Mouse (Mus musculus) ES-E14 (cell line): ENCODE measurements around the gene Ddx21. TPM values are rescaled to one million over a fixed set of nuclear protein-coding genes. Genes with fewer than 3 reads are reported as not detected.

ENCODE experiments used
- DNase-seq: peaks from one replicate; pipeline ENCODE4 v3.0.0-alpha.2; 2013; ENCODE audit warnings: low read depth, low spot score
- H3K27ac ChIP-seq: 2 replicates; pipeline ENCODE4 v1.5.1; 2012; ENCODE audit warnings: low read depth, mild to moderate bottlenecking, low read length, moderate library complexity, mixed read lengths; ENCODE audit not compliant: poor library complexity, insufficient read depth, severe bottlenecking
- H3K36me3 ChIP-seq: 2 replicates; pipeline ENCODE4 v1.6.1; 2012; ENCODE audit warnings: mild to moderate bottlenecking, low read length, moderate library complexity, mixed read lengths; ENCODE audit not compliant: control insufficient read depth, poor library complexity, insufficient read depth, severe bottlenecking
- H3K4me1 ChIP-seq, 2 experiments: fragments of 150-350 bp in 1 of 2; sonication (generic) in 1 of 2; 2 replicates each; pipeline ENCODE4 v1.6.1; 2012; ENCODE audit warnings: low read length in 2 of 2, mild to moderate bottlenecking in 1 of 2, mixed read lengths in 1 of 2; ENCODE audit not compliant: control insufficient read depth in 2 of 2, insufficient read depth in 2 of 2, poor library complexity in 1 of 2
- H3K4me3 ChIP-seq, 2 experiments: fragments of 150-350 bp in 1 of 2; sonication (generic) in 1 of 2; 2 replicates each; pipeline ENCODE4 v1.5.1; 2012; ENCODE audit warnings: low read length in 2 of 2, low read depth in 1 of 2, mild to moderate bottlenecking in 1 of 2, mixed read lengths in 1 of 2; ENCODE audit not compliant: insufficient read depth in 1 of 2, poor library complexity in 1 of 2, severe bottlenecking in 1 of 2
- H3K9ac ChIP-seq: 2 replicates; pipeline ENCODE4 v1.6.1; 2012; ENCODE audit warnings: low read depth, mild to moderate bottlenecking, low read length, mixed read lengths; ENCODE audit not compliant: poor library complexity, insufficient read depth, severe bottlenecking
- H3K9me3 ChIP-seq: fragments of 150-350 bp; sonication (generic); 2 replicates; pipeline ENCODE4 v1.6.1; 2012; ENCODE audit warnings: low read depth, mild to moderate bottlenecking, low read length; ENCODE audit not compliant: control insufficient read depth, insufficient read depth
- CHD2 ChIP-seq: IDR thresholded peaks from 2 replicates; pipeline ENCODE4 v1.6.1; 2014; ENCODE audit warnings: mild to moderate bottlenecking, low read depth, low read length, inconsistent platforms
- HCFC1 ChIP-seq: IDR thresholded peaks from 2 replicates; pipeline ENCODE4 v1.6.1; 2012; ENCODE audit warnings: low read length, inconsistent platforms, borderline replicate concordance; ENCODE audit not compliant: insufficient read depth
- MAFK ChIP-seq: IDR thresholded peaks from 2 replicates; pipeline ENCODE4 v1.6.1; 2014; ENCODE audit warnings: mild to moderate bottlenecking, low read depth, low read length, inconsistent platforms; ENCODE audit not compliant: insufficient read depth
- ZC3H11A ChIP-seq: IDR thresholded peaks from 2 replicates; pipeline ENCODE4 v1.6.1; 2012; ENCODE audit warnings: low read depth, mild to moderate bottlenecking, inconsistent platforms, low read length, borderline replicate concordance
- ZNF384 ChIP-seq: IDR thresholded peaks from 2 replicates; pipeline ENCODE4 v1.6.1; 2012; ENCODE audit warnings: low read depth, low read length, inconsistent platforms
- in situ Hi-C, 2 experiments: fragments of 600-800 bp; cut with MboI; formaldehyde crosslinking; loops; one replicate each; pipeline ENCODE4 v1.15.1; 2025; ENCODE audit warnings: low sequenced_read_pairs in 2 of 2, inconsistent platforms in 1 of 2; ENCODE audit not compliant: unreplicated experiment in 2 of 2
- total RNA-seq: library from RNA; depleted of rRNA; stranded (reverse); fragments of 300-350 nt; gene quantifications from 2 replicates; pipeline ENCODE4 v1.2.3, GENCODE M21; 2012

Ddx21 gene
- total RNA-seq, 1 experiment, result 185 TPM

DNA sequence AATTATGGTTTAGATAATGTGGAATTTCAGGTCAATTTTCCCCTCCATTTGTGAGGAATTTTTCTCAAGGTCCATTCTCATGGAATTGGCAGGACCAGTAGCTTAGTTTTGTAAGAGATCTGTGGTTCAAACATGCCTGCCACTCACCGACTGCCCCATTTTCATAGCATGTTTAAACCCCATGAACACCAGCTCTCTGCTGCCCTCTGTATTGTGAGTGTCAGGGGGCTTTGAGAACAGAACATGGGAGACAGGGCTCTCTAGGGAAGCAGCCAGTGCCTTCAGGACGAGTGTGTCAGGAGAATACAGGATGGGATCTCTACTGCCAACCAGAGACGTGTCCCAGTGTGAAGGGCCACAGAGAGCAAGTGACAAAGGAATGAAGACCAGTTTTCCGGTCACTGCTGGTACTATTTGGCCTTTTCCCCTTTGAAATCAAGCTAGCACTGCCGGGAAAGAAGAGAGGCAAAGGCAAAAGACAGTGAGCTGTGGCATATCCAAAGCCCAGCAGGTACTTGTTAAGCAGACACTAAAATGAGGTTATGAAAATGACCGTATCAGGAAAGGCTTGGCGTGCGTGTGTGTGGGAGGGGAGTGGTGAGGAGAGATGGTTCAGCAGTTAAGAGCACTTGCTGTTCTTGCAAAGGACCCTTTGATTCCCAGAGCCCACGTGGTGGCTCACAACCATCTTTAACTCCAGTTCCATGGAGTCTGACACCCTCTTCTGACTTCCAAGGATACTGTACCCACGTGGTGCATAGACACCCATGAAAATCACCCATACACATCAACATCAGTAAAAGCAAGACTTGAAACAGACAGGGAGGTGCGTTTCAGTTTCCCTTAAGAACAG, 46.1 kb downstream of the Ddx21 start:
- peaks cover 5% of the 10 kb centered on the region; the same call in 1 of the 2 replicates for H3K36me3 ChIP-seq
- TF ChIP-seq MAFK (no peak), ZC3H11A (no peak), CHD2 (no peak), ZNF384 (no peak), HCFC1 (no peak)
- H3K27ac ChIP-seq, result no peak overlapping the region
- H3K4me1 ChIP-seq, result no peaks in the 10 kb centered on the region
- H3K4me3 ChIP-seq, result no peak overlapping the region
- no peak overlapping the region for H3K9ac ChIP-seq
- no peaks in the 10 kb centered on the region for H3K9me3 ChIP-seq
- in situ Hi-C loops, result no loop called here
- DNase-seq, result no peak

GRCm38 (mm10) chr10:62553611-62554091, 48.4 kb downstream of the Ddx21 start:
- H3K9ac ChIP-seq, result no peak overlapping the region
- no peak for DNase-seq
- no peaks in the 10 kb centered on the region for H3K36me3 ChIP-seq
- TF ChIP-seq ZC3H11A, result no peak
- no peak for TF ChIP-seq HCFC1
- no peak for TF ChIP-seq CHD2
- TF ChIP-seq MAFK, result no peak
- TF ChIP-seq ZNF384, result no peak
- H3K27ac ChIP-seq, result no peak overlapping the region
- H3K4me3 ChIP-seq, result no peak overlapping the region
- no peaks in the 10 kb centered on the region for H3K9me3 ChIP-seq
- in situ Hi-C loops, result no loop called here
- H3K4me1 ChIP-seq, result peaks cover 0 to 3% of the 10 kb centered on the region in 2 experiments; a peak in 1 of 4 replicates

DNA sequence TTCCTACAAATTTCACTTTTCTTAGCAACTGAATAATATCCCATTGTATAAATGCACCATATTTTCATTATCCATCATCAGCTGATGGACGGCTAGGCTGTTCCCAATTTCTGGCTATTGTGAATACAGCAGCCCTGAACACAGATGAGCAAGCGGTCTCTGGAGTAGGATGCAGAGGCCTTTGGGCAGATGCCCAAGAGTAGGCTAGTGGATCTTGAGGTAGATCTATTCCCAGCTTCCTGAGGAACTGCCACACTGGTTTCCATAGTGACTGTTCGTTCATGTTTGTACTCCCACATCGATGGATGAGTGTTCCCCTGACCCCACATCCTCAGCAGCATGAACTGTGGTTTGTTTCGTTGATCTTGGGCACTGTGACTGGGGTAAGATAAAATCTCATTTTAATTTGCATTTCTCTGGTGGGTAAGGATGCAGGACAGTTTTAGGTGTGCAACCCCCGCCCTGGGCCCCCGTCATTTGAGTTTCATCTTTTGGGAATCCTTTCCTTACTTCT, 51.2 kb downstream of the Ddx21 start:
- H3K36me3 ChIP-seq, result no peaks in the 10 kb centered on the region
- TF ChIP-seq HCFC1, result no peak
- no peak for TF ChIP-seq ZNF384
- TF ChIP-seq MAFK, result no peak
- TF ChIP-seq CHD2, result no peak

GRCm38 (mm10) chr10:62549523-62550166, 52.4 kb downstream of the Ddx21 start:
- Histone ChIP-seq H3K4me1 (peaks cover 0 to 3% of the 10 kb centered on the region in 2 experiments; a peak in 1 of 4 replicates), H3K9me3 (no peaks in the 10 kb centered on the region), H3K9ac (no peak overlapping the region), H3K4me3 (no peak overlapping the region), H3K36me3 (no peaks in the 10 kb centered on the region), H3K27ac (no peak overlapping the region)
- DNase-seq, result peak; percentile 73
- TF ChIP-seq MAFK (no peak), ZC3H11A (no peak), ZNF384 (no peak), HCFC1 (no peak), CHD2 (no peak)
- in situ Hi-C loops, result no loop called here

More for the DNA sequence above, 51.2 kb downstream of the Ddx21 start:
- peaks cover 0 to 3% of the 10 kb centered on the region in 2 experiments; a peak in 1 of 4 replicates for H3K4me1 ChIP-seq
- H3K4me3 ChIP-seq, result no peak overlapping the region
- no peak overlapping the region for H3K9ac ChIP-seq
- no peaks in the 10 kb centered on the region for H3K9me3 ChIP-seq
- in situ Hi-C loops, result no loop called here
- DNase-seq, result no peak
- no peak overlapping the region for H3K27ac ChIP-seq
